Mouse (Mus musculus): ENCODE results near the gene Pcdh15.

DNA sequence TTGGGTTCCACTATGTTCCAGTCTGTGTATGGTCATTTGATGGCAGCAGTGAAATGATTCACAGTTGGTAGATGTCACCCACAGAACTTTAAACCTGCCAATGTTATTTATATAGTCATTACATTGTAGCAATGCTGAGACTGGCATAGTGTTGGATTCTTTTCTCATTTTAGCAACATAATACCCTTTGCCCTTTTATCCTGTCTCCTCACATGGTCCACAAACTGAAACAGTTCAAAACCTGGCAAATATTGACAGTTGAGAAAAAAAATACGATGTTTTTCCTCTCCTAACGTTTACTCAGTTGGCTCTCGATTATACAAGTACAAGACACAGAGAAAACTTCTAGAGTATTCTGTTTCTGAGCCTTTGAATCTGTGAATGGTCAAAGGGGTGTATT, 38.8 kb downstream of the Pcdh15 start:
- TF ChIP-seq CTCF (IDR thresholded peaks at IDR 0.05; ENCODE audit: borderline replicate concordance, insufficient read depth, low read length) (no peak), POLR2A (IDR thresholded peaks at IDR 0.05; ENCODE audit: low read depth, low read length) (no peak)
